Mouse (Mus musculus) c-Kit-positive CD71-positive TER-119-negative erythroid progenitor cells, embryonic 14.5 days (primary cell): ENCODE data around the gene Hpf1.
A peak's percentile ranks its signal among the peaks of the same experiment; 100 is the strongest.

Experiments used
- DNase-seq: peaks from one replicate; pipeline ENCODE4 v3.0.0-alpha.2; 2013; ENCODE audit warnings: low read depth

Gene Hpf1

DNA sequence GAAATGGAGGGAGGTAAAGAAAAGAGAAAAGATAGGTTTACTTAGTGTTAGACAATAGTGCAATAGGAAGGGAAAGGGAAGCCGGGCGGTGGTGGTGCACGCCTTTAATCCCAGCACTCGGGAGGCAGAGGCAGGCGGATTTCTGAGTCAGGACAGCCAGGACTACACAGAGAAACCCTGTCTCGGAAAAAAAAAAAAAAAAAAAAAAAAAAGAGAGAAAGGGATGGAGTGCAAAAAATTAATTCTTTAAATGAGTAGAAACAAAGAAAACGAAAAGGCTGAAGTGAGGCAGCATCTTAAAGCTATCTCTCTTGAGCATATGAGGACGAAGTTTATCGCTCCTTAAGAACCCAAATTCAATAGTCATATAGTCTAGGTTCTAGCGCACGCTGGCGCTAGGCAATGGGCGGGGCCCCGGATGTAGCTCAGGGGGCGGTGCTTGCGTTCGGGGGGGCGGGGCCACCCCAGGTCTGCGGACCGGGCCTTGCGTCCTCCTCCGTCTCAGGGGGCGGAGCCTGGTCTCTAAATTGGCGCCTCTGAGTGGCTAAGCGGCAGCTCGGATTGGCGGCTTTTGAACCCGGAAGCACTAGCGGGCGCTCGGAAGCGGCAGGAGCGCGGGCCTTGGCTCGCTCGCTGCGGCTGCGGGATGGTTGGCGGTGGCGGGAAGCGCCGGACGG, at the start of gene Hpf1:
TSS of gene Hpf1 (plus strand) at position 576 of the 677 bp plus-strand sequence.
- DNase-seq, result peak; percentile 99

DNA sequence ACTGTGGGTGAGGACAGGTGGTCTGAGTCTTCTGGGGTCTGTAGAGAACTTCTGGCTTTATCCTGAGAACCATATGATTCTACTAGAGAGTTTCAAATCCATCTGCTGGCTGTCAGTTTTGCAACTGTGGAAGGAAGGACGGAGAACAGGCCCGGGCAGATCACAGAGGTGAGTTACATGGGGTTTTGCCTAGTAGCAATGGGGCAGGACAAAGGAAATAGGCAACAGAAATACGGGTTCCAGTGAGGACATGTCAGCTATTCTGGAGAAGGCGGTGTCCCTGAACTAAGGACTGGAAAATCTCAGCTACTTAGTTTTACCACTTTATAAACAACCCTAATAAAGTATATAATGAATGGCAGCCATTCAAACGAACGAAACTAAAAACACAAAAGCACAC, 47.8 kb upstream of the Hpf1 start:
- no peak for DNase-seq

DNA sequence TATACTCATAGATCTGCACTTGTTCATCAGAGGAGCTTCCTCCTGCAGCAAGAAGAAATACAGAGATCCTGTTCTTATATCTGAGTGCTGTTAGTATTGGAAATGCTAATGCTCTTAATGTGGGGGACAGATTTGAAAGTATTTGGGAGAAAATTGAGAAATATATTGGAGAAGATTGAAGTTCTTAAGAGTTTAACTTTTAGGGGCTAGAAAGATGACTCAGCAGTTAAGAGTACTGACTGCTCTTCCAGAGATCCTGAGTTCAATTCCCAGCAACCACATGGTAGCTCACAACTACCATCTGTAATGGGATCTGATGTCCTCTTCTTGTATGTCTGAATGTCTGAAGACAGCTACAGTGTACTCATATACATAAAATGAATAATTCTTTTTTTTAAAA, 32.7 kb upstream of the Hpf1 start:
- DNase-seq, result no peak

DNA sequence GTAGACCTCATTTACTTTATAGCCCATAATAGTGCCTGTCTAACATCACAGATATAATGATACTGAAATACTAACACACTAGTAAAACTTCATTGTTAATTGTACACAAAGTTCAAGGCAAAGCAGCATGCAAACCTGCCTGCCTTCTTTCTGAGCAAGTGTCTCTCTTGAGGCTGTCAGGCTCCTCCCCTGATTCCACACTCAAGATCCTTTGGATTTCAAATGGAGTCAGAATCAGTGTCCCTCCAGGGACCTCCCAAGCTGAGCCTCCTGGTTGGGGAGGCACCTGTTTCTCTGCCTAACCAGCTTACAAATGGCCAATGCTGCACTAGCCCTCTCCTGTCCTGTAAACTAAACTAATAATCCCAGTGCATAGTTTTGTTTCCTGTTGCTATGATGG, 32.1 kb upstream of the Hpf1 start:
- no peak for DNase-seq

DNA sequence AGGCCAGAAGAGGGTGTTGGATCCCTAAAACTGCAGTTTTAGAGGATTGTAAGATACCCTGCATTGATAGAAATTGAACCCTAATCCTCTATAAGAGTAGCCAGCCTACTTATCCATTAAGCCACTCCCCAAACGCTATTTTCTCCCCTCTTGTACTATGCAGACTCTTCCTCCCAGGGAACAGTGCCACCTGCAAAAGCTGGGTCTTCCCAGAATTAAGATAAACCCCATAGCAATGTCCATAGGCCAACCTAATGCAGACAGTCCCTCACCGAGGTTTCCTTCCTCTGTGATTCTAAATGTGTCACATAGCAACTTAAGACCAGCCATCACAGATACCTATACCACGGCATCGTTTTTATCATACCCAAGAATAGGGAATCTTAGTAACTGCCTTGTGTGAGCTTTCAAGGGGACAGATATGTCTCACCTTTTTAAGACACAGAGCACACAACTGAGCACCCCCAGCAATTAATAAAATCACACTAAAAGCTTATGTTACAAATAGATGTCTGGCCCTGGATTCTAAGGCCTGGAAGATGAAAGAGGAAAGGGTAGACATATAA, 31.2 kb upstream of the Hpf1 start:
- peak; percentile 11 for DNase-seq

DNA sequence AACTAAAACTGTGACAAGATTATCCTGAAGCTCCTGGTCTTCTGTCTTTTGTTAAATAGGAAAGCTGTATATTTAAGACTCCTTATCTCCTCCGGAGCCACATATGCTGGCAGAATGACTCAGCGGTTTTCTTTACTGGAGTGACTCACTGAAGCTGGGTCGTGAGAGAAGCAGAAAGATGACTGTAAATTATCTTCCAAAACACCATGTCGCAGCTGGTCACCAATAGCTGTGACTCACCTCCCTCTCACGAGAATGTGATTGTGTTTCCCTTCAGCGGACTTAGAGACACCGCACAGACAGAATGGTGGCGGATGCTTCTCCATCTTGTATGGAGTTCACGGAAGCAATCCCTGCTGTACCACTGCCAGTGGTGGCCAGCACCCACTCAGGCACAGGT, 30.6 kb upstream of the Hpf1 start:
- peak; percentile 87 for DNase-seq

DNA sequence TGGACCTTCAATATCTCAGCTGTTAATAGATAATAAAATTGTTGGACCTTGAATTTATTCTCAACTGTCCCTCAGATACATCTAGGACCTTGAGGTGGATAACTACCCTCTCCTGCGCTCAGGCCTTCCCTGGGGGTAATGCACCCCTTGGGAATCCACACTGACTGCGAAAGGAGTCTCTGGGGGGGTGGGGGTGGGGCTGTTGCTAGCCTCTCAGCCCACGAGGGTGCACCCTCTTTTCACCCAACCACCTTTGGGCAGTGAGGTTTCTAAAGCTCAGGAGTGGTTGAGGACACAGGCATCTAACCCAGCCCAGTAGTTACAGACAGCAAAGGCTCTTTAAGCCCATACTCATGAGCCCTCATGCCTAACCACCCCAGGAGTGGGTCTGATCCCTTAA, 29.5 kb upstream of the Hpf1 start:
- DNase-seq, result no peak

DNA sequence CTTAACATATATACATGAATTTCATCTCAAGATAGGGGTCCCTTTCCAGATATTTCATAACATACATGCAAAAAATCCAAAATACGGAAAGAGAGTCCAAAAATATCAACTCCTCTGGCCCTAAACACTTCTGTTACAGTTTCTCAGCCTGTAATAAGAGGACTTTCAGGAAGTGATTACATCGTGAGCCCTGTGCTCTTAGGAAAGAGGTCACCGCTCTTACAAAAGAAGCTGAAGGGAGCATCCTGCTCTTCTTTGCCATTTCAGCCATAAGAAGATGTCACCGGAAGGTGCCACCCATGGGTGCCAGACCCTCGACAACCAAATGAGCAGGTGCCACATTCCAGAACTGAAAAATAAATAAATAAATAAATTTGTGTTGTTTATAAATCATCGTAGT, 28.4 kb upstream of the Hpf1 start:
- no peak for DNase-seq

DNA sequence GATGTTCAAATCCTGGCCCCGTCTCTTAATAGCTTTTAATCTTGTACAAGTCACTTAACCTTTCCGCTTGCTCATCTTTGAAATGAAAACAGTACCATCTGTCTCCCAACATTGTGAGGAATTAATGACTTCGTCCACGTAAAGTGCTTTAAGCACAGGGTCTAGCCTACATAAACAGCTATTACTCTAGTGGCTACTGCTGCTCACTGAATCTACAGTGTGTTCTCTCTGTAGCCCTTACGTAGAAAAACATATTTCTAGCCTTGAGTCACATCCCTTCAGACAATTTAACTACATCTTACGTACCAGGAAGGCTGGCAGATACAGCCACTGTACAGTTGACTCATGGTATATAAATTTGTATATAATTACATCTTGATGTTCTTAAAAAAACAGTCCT, 25.3 kb upstream of the Hpf1 start:
- no peak for DNase-seq

DNA sequence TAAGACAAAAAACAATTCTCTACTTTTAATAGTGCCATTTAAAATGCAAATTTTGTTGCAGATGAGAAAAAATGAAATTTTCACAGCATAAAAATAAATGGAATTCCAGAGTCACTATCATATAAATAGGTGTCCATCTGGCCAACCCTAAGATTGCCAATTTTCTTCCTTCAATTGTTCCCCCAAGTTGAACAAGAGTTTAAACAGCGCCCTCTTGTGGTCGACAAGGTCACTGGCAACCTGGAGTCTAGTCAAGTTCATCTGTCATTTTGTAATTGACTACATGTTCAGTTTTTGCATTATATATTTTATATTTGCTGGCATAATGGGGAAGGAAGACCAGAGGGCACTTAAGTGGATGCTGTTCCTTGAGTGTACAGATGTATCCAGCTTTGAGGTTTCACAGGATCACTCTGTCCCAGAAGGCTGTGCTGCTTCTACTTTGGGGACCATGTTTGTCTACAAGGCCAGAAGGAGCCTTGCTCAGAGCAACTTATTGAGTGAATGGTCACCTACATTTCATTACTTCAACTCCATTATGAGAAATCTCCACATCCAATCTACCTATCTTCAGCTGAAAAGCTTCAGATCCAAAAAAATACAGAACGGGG, 24.6 kb upstream of the Hpf1 start:
- DNase-seq, result peak; percentile 70

DNA sequence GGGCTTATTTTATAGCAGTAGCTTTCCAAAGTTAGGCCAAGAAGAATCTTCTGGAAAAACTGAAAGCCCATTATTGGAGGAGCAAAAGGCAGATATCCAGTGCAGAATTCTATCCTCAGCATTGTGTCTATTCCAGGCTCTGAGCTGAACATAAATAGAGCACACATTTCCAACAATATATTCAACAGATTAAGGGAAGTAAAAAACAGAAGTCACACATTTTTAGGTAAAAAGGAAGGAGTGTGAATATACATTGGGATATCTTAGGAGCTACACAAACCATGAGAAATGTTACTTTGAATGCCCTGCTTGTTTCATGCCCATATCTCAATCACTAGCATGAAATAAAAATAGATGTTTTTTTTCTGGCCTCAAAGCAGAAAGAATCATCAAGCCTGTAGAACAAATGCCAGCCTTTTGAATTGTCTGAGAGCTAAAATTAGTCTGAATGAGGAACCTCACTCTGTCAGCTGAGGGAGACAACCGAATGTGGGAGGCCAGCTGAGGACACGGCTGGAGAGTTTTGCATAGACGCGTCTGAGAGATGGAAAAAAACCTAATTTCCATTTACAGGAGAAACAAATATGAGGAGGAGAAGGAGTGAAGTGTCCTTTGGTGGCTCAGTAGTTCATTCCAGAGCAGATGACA, 22.6 kb upstream of the Hpf1 start:
- DNase-seq, result no peak

DNA sequence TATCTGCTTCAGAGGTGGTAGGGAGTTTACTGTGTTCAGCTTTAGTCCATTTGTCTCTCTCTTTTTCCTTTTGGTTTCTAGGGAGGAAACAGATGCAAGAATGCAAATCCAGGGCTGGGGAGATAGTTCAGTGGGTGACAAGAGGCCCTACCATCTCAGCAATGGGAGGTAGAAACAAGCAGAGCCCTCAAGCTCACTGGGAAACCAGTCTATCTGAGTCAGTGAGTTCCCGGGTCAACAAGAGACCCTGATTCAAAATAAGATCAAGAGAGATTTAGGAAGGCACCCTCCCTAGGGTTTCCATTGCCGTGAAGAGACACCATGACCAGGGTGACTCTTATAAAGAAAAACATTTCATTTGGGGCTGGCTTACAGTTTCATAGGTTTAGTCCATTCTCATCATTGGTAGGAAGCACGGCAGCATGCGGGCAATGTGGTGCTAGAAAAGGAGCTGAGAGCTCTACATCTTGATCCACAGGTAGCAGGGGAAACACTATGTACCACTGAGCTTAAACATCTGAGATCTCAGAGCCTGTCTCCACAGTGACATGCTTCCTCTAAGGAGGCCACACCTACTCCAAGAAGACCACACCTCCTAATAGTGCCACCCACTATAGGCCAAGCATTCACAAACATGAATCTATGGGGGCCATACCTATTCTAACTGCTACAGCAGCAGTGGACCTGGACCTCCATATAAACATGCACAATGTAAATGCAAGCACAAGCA, 21.8 kb upstream of the Hpf1 start:
- no peak for DNase-seq

DNA sequence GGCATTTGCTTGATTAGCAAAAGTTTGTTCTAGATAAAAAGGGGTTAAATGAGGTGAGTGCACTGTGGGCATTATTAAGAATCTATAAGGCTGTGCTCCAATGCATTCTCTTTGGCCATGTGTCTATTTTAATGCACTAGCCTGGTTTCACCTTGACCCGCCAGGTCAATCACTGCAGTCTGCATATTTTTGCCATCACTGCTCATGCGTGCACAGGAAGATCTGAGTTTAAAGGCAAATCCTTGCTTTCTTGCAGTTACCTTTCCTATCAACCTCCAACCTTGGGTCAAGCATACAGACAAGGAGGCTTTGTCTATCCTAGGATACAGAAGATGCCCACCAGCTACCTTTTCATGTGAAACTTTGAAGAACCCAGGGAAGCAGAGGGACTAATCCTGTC, 20.5 kb upstream of the Hpf1 start:
- DNase-seq, result no peak

DNA sequence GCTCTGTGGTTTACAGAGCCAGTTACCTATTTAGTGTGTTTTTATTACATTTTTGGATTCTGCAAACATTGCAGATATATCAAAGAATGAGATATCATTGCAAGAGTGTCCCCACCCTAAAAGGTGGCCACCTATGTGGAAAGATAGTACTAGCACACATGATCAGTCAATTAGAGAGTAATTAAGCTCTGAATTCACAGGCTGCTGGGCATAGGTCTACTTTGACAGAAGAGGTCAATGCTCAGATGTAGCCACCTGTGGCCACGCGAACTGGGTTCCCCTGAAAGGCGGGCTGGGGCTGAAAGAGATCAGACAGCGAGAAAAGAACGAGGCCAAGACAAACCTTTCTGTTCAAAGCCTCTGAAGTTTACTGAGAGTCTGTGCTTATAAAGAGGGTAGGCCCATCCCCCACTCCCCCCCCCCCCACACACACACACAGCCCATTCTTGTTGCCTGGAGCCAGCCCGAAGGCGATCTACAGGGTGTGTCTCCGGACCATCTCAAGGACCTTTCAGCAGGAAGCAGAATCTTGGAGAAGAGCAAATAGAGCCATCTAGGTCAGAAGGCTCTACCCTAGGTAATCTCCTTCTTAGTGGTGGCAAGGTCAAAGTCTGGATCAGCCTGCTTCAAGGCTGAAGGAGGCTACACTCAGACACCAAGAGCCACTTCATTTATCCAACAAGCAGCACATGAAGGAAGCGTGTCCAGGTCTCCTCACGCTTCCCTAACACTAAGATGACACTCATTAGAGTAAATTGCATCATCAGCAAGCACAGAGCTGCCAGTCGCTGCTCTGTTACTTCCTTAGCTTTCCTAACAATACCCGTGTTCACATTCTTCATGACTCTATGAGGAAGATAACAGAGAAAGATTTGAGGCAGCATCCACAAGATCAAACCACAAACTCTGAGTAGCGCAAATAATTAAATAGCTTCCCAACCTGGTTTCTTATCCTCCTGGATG, 19.7 kb upstream of the Hpf1 start:
- no peak for DNase-seq

DNA sequence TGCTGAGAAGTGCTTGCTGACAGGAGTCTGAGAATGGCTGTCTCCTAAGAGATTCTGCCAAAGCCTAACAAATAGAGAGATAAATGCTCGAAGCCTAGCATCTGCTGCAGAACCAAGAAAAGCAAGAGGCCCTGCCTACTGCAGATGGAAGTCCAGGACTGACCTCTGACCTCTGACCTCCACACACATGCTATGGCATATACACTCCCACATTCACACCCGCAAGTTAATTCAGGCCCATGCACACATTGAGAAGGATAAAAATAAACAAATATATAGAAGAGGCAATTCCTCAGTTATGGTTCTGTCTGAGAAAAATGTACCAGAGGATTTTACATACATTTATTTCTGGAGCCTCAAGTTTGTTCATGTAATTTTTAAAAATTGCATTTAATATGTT, 11.6 kb upstream of the Hpf1 start:
- DNase-seq, result no peak

DNA sequence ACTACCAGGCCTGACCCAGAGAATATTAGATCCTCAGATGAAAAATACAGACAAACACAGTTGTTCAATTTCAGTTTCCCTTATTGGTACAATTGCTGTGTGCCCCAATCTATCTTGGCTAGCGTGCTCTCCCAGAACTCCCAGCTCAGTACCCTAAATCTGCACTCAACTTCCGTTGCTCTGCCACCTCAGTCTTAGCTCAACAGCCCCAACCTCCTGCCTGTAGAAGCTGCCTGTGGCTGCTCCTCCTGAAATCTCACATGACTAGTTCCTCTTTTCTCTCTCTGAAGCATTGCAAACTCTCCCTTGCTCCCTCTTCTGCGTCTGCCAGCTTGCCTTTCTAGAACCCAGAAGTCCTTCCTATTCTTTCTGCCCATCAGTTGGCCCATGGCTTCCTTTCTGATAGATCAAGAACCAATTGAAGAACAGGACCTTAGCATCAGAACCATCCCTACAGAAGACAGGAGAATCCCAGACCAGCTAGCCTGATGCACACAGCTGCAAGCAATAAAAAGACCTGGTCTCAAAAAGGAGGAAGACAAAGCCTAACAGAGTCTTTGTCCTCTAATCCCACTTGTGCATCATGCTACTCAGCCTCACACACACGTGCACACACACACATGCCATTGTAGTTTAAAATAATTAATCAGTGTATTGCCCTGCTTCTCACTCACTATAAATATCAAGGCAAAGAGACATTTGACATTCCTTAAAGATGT, 6.6 kb upstream of the Hpf1 start:
- no peak for DNase-seq

DNA sequence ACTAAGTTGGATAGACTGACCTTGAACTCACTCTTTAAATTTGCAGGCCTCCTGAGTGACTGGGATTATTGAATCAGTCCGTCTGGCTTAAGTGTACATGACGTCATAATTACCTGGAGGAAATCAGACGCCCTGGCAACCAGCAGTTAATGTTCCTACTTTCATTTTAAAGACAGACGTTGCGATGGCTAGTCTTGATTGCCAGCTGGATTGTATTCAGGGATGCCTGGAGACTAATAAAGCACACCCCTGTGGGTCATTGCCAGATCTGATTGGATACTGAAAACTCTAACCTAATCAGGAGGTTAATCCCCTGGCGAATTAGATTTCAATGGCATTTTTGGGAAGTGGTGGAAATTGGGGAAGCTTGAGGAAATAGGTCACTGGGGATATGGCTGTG, 3.5 kb upstream of the Hpf1 start:
- DNase-seq, result no peak

DNA sequence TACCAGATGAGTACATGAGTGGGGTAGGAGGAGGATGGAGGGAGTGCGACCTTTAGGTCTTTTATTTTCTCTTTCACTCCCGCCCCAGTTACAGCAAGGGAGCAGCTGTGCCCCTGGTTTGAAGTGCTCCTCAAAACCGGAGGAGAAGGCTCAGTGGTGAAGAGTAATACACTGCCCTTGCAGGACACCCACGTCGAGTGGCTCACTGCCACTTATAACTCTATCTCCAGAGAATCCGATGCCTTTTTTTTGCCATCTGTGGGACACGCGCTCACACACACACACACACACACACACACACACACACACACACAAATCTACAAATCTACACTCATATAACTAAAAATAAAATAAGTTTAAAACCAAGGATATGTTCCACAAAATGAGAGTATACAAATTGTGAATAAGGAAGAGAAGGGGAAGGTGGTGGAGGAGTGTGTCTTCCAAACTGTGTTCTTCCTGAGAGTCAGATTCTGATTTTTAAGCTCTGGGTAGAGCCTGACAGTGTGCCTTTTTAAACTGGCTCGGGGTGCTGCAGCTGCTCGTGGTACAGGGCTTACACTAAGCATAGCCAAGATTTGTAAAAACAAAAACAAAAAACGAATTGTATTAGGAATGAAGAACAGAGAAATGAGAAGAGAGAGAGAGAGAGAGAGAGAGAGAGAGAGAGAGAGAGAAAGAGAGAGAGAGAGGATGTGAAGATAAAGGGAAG, 931 bp upstream of the Hpf1 start:
- no peak for DNase-seq

DNA sequence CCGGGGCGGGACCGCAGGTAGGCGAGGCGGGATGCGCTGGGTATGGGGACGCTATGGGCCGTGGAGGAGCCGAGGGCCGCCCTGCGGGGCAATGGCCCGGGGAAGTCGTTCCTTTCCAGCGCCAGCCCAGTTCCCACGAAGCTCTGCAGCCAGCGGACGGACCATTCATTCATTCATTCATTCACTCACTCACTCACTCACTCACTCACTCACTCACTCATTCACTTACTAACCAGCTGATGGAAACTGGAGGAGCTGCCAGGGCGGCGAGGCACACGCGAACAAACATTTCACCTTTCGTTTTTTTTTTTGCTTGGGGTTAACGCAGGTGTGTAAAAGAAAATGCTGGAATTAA, 279 bp downstream of the Hpf1 start:
- DNase-seq, result no peak

DNA sequence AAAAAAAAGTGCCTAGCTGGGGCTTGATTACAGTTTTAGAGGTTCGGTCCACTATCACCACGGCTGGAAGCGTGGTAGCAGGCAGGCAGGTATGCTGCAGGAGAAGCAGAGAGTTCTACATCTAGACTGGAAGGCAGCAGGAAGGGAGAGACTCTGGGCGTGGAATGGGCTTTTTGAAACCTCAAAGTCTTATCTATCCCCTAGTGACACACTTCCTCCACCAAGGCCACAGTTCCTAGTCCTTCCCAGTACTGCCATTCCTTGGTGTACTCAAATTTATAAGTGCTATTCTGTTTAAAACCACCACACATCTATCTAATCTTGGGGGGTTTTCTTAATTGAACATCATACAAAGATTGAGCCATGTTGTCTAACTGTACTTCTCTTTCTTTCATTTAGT, 1.5 kb downstream of the Hpf1 start:
- DNase-seq, result no peak
